Mouse (Mus musculus) ES-Bruce4 (cell line): ENCODE results near the gene Rbms3.

Experiments
- CTCF ChIP-seq: IDR thresholded peaks from one replicate; pipeline ENCODE4 v1.8.1; 2011; ENCODE audit warnings: low read depth, low read length
- POLR2A ChIP-seq: IDR thresholded peaks from one replicate; pipeline ENCODE4 v1.8.1; 2011; ENCODE audit warnings: low read length; ENCODE audit not compliant: insufficient read depth

- TF ChIP-seq CTCF (no peak), POLR2A (no peak)
These were observed 250.2 kb downstream of the Rbms3 start for GRCm38 (mm10) chr9:117379448-117379983.
